Mouse (Mus musculus) ES-E14 (cell line): ENCODE data around the gene Mprip.

Source experiments
- MAFK ChIP-seq: IDR thresholded peaks from 2 replicates; pipeline ENCODE4 v1.6.1; 2014; ENCODE audit warnings: mild to moderate bottlenecking, low read depth, low read length, inconsistent platforms; ENCODE audit not compliant: insufficient read depth
- ZC3H11A ChIP-seq: IDR thresholded peaks from 2 replicates; pipeline ENCODE4 v1.6.1; 2012; ENCODE audit warnings: low read depth, mild to moderate bottlenecking, inconsistent platforms, low read length, borderline replicate concordance
- ZNF384 ChIP-seq: IDR thresholded peaks from 2 replicates; pipeline ENCODE4 v1.6.1; 2012; ENCODE audit warnings: low read depth, low read length, inconsistent platforms

GRCm38 (mm10) chr11:59775435-59776148 is 114.5 kb downstream of the Mprip start:
- no peak for TF ChIP-seq ZNF384
- no peak for TF ChIP-seq MAFK
- TF ChIP-seq ZC3H11A = no peak
